Mouse (Mus musculus): ENCODE measurements around the gene Zfp39. TPM values are rescaled to one million over a fixed set of nuclear protein-coding genes. Genes with fewer than 3 reads are reported as not detected.
"Not testable (repeated sequence)": the region's sequence is repeated elsewhere in the genome, so short reads cannot be mapped to it uniquely, and the experiment has no call there.

Gene Zfp39
- total RNA-seq, 2 experiments from 2014 or later, result 5.2 to 6.1 TPM

- no peak for DNase-seq
- intact Hi-C loops (cut with DNase I), result no loop called here
Measured at GRCm38 (mm10) chr11:58847636-58848035, 56.4 kb downstream of the Zfp39 start.

GRCm38 (mm10) chr11:58846919-58847461, 57.0 kb downstream of the Zfp39 start, which contains the start of gene Gm12258:
Gm12258 (plus strand) TSS chr11:58847158.
- intact Hi-C loops (cut with DNase I), result no loop called here
- DNase-seq, result peak; percentile 96 to 97

- DNase-seq; intact Hi-C loops (cut with DNase I): not testable (repeated sequence)
Measured at GRCm38 (mm10) chr11:58838951-58839350, 65.1 kb downstream of the Zfp39 start, which contains the start of gene Olfr311. Olfr311 (plus strand) TSS chr11:58839251.

Other genes with a start within 250 kb of the Zfp39 start
- not detected for gene Olfr322, start 245.4 kb downstream of the Zfp39 start, total RNA-seq (2021)
- not detected for gene Olfr320, start 223.1 kb downstream of the Zfp39 start, total RNA-seq (2021)
- gene Olfr319, start 205.1 kb downstream of the Zfp39 start, total RNA-seq (2021), result not detected
- gene Olfr318, start 180.2 kb downstream of the Zfp39 start, total RNA-seq (2021), result not detected
- not detected for gene Olfr317, start 165.0 kb downstream of the Zfp39 start, total RNA-seq (2021)
- gene Olfr316, start 151.5 kb downstream of the Zfp39 start, total RNA-seq (2021), result not detected
- gene Olfr315, start 131.0 kb downstream of the Zfp39 start, total RNA-seq (2021), result not detected
- not detected for gene Olfr314, start 121.3 kb downstream of the Zfp39 start, total RNA-seq (2021)
- under 1 TPM in 1 of 2 experiments, not detected in 1; 0.67 TPM for gene Fam183b, start 102.3 kb downstream of the Zfp39 start, total RNA-seq (2021)
- gene Olfr313, start 89.2 kb downstream of the Zfp39 start, total RNA-seq (2021), result not detected
- gene Olfr312, start 75.0 kb downstream of the Zfp39 start, total RNA-seq (2021), result not detected
- not detected for gene Olfr311, start 65.0 kb downstream of the Zfp39 start, total RNA-seq (2021)
- 1 to 10 TPM; 2.3 to 3.5 TPM for gene Gm12258, start 57.1 kb downstream of the Zfp39 start, total RNA-seq (2021)
- 1 to 10 TPM; 3.5 to 3.9 TPM for gene 2810021J22Rik, start 37.0 kb downstream of the Zfp39 start, total RNA-seq (2021)
- under 1 TPM in 1 of 2 experiments, not detected in 1; 0.12 TPM for gene Btnl10, start 13.7 kb upstream of the Zfp39 start, total RNA-seq (2021)
- 100 to 1,000 TPM; 162 to 173 TPM for gene Rnf187, start 34.7 kb upstream of the Zfp39 start, total RNA-seq (2021)
- 10 to 100 TPM; 11.0 to 13.0 TPM for gene Hist3h2ba, start 44.7 kb upstream of the Zfp39 start, total RNA-seq (2021)
- 10 to 100 TPM; 33.2 to 36.7 TPM for gene Hist3h2a, start 50.5 kb upstream of the Zfp39 start, total RNA-seq (2021)
- under 1 TPM; 0.12 to 0.22 TPM for gene Trim17, start 50.5 kb upstream of the Zfp39 start, total RNA-seq (2021)
- 10 to 100 TPM; 19.9 to 20.8 TPM for gene Trim11, start 73.9 kb upstream of the Zfp39 start, total RNA-seq (2021)
- 100 to 1,000 TPM; 427 to 465 TPM for gene Obscn, start 232.2 kb upstream of the Zfp39 start, total RNA-seq (2021)

Measured in heart, postnatal 10 days (tissue).